Mouse (Mus musculus) forebrain, embryonic 13.5 days (tissue): ENCODE results near the gene Lin9. TPM values are rescaled to one million over a fixed set of nuclear protein-coding genes. Genes with fewer than 3 reads are reported as not detected.
A peak's percentile ranks its signal among the peaks of the same experiment; 100 is the strongest.

Experiments used
- ATAC-seq: fragments of 200-750 bp; cut with Nextera tagmentation; 2 replicates; pipeline ENCODE4 v1.8.0; 2017
- H3K27ac ChIP-seq: fragments of 300-500 bp; sonication (generic); 2 replicates; pipeline ENCODE4 v1.5.1; 2015; ENCODE audit warnings: inconsistent platforms, mild to moderate bottlenecking, moderate library complexity
- H3K27me3 ChIP-seq: fragments of 300-500 bp; sonication (generic); 2 replicates; pipeline ENCODE4 v1.6.1; 2015; ENCODE audit warnings: mild to moderate bottlenecking, inconsistent platforms
- H3K36me3 ChIP-seq: fragments of 300-500 bp; sonication (generic); 2 replicates; pipeline ENCODE4 v1.6.1; 2015; ENCODE audit warnings: mild to moderate bottlenecking, inconsistent platforms; ENCODE audit not compliant: poor library complexity, severe bottlenecking
- H3K4me1 ChIP-seq: fragments of 300-500 bp; sonication (generic); 2 replicates; pipeline ENCODE4 v1.6.1; 2015; ENCODE audit warnings: inconsistent platforms
- H3K4me2 ChIP-seq: fragments of 300-500 bp; sonication (generic); 2 replicates; pipeline ENCODE4 v1.6.1; 2015; ENCODE audit warnings: inconsistent platforms, mild to moderate bottlenecking, moderate library complexity
- H3K4me3 ChIP-seq: fragments of 300-500 bp; sonication (generic); 2 replicates; pipeline ENCODE4 v1.5.1; 2015; ENCODE audit warnings: mild to moderate bottlenecking, inconsistent platforms
- H3K9ac ChIP-seq: fragments of 300-500 bp; sonication (generic); 2 replicates; pipeline ENCODE4 v1.6.1; 2015; ENCODE audit warnings: mild to moderate bottlenecking, inconsistent platforms
- H3K9me3 ChIP-seq: fragments of 300-500 bp; sonication (generic); replicated peaks from 2 replicates; pipeline ENCODE4 v1.6.1; 2016; ENCODE audit warnings: inconsistent platforms
- WGBS: fragments of 180-500 bp; shearing (Covaris S2); methylation state at CpG from one replicate; pipeline ENCODE4 v1.1.7; 2015; 5-methylcytosine and 5-hydroxymethylcytosine counted together
- polyA plus RNA-seq: library from polyadenylated mRNA; unstranded; fragments of >200 nt; fragmentation: Nextera tagmentation; extraction: Ambion mirVana; gene quantifications from 2 replicates; pipeline ENCODE4 v1.2.1, GENCODE M21; 2015

Gene Lin9
- polyA plus RNA-seq, 1 experiment from 2014 or later = 22.7 TPM

DNA sequence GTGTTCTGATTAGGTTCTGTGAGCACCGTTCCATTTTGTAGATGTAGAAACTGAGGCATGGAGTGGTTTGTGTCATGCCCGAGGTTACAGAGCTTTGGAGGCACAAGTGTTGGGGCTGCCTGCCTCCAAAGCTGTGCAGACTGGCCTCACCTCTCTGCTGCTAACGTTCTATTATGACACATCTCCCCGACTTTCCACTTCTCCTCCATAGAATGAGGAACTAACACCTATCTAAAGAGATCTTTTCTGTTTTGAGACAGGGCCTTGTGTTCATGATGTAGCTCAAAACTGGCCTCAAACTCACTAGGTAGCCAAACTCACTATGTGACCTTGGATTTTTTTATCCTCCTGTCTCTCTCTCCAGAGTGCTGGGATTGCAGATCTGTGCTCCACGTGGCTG, 77.8 kb downstream of the Lin9 start:
- no peaks in the 10 kb centered on the region for H3K36me3 ChIP-seq
- no peak overlapping the region for H3K4me2 ChIP-seq
- no peak for ATAC-seq
- H3K27ac ChIP-seq = no peak overlapping the region
- H3K4me1 ChIP-seq = no peaks in the 10 kb centered on the region
- no peak overlapping the region for H3K9ac ChIP-seq
- H3K27me3 ChIP-seq = peaks cover 6% of the 10 kb centered on the region; the same call in 1 of the 2 replicates
- WGBS = 80% methylated on average over 5 of the region's 5 CpGs
- H3K9me3 ChIP-seq = no peaks in the 10 kb centered on the region
- H3K4me3 ChIP-seq = no peak overlapping the region

DNA sequence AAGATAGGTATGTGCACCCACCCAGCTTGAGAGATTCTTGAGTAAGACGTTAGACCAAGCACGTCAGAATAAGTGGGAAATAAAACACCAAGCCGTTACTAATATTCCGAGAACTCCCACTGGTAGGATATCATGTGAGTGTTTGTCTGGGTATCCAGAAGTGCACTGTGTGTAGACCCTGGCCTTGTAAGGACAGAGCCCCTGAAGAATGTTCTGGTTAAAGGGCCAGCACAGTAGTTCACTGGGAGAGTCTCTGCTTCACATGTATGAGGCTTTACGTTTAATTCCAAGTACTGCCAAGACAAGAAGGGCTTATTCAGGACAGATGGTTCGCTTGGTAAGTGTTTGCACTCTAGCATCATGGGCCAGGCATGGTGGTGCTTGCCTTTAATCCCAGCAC, 78.5 kb downstream of the Lin9 start:
- Histone ChIP-seq H3K27me3 (0 out of 2 replicates have a peak, but pooled peaks cover 3% of the 10 kb centered on the region), H3K4me3 (no peak overlapping the region), H3K9me3 (no peaks in the 10 kb centered on the region), H3K4me1 (no peaks in the 10 kb centered on the region), H3K36me3 (no peaks in the 10 kb centered on the region), H3K4me2 (no peak overlapping the region), H3K27ac (no peak overlapping the region), H3K9ac (no peak overlapping the region)
- 91% methylated on average over 6 of the region's 6 CpGs for WGBS
- ATAC-seq = no peak

DNA sequence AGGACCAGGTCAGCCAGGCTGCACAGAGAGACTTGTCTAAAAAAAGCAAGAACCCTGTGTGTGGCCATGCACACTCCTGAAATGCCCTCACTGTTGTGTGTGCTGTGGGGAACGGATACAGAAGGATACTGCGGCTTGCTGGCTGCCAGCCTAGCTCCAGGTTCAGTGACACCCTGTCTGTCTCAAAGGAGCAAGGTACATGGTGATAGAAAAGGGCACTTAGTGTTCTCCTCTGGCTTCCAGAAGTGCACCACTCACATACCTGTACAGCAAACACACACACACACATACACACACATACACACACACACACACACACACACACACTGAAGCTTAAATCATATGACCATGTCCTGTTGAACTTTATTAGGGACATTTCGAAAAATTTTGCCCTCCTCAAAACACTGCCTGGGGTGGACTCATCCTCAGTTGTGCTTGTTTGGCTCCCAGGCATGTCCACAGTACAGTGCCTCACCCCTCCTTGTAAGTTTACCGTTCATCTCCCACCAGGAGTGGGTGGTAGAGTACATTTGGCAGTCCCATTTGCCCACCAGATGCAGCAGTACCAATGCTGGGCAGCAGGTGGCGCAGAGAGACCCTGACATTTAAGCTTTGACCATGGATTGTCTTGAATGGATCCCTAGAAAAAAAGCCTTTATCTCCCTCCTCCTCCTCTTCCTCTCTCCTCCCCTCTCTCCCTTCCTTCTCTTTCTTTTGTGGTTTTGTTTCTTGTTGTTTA, 79.2 kb downstream of the Lin9 start:
- no peak overlapping the region for H3K4me3 ChIP-seq
- H3K36me3 ChIP-seq = no peaks in the 10 kb centered on the region
- WGBS = 54% methylated on average over 5 of the region's 5 CpGs
- no peak overlapping the region for H3K27ac ChIP-seq
- peaks cover 3% of the 10 kb centered on the region; the same call in 1 of the 2 replicates for H3K4me1 ChIP-seq
- no peak overlapping the region for H3K4me2 ChIP-seq
- H3K9me3 ChIP-seq = no peaks in the 10 kb centered on the region
- no peak overlapping the region for H3K9ac ChIP-seq
- ATAC-seq = 0 out of 2 replicates have a peak, but pooled peaks have one; percentile 45
- 0 out of 2 replicates have a peak, but pooled peaks cover 3% of the 10 kb centered on the region for H3K27me3 ChIP-seq

DNA sequence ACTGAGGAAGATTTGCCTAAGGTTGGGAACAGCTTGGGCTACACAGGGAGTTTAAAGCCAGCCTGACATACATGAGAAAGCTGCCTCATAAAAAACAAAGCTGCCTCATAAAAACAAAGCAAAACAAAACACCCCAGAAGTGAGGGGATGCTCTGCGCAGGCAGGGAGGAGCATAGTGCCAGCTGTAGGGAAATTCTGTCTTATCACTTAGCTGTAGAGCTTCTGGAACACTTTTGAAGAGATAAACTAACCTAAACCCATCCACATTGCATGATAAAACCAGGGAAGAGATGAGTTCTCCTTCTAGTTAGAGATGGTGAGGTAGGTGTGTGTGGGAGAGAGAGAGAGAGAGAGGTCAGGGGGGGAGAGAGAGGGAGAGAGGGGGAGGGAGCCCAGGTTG, 81.7 kb downstream of the Lin9 start:
- H3K36me3 ChIP-seq = no peaks in the 10 kb centered on the region
- no peak overlapping the region for H3K4me2 ChIP-seq
- no peak overlapping the region for H3K9ac ChIP-seq
- no peak for ATAC-seq
- 71% methylated on average over 1 of the region's 1 CpGs for WGBS
- 0 out of 2 replicates have a peak, but pooled peaks cover 3% of the 10 kb centered on the region for H3K27me3 ChIP-seq
- no peaks in the 10 kb centered on the region for H3K9me3 ChIP-seq
- H3K4me3 ChIP-seq = no peak overlapping the region
- no peak overlapping the region for H3K27ac ChIP-seq
- peaks cover 17% of the 10 kb centered on the region for H3K4me1 ChIP-seq

DNA sequence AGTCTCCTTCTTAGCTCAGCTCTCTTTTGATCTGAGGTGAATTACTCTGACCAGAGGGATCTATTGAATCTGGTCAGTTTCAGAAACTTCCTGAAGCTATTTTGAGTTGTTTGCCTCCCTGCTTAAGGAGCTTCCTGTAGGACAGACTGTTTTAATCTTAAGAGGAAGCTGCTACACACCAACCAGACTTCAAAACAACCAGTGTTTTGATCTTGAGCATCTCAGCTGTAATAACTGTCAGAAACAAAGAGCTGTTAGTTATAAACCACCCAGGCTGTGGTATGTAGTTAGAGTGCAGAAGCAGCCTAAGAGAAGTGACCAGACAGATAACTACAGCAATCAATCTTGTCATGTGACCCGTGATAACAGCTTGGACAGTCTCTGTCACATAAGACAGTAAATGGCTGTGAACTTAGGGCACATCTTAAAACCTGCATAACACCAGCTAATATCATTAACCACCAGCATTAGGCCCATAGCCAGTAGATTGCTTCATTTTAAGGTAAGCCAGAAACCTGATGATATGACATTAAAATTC, 82.8 kb downstream of the Lin9 start:
- Histone ChIP-seq H3K36me3 (no peaks in the 10 kb centered on the region), H3K4me1 (peaks cover 27% of the 10 kb centered on the region), H3K9me3 (no peaks in the 10 kb centered on the region), H3K27ac (no peak overlapping the region), H3K4me2 (no peak overlapping the region), H3K4me3 (no peak overlapping the region), H3K27me3 (0 out of 2 replicates have a peak, but pooled peaks cover 3% of the 10 kb centered on the region), H3K9ac (no peak overlapping the region)
- ATAC-seq = no peak
- 82% methylated on average over 1 of the region's 1 CpGs for WGBS

DNA sequence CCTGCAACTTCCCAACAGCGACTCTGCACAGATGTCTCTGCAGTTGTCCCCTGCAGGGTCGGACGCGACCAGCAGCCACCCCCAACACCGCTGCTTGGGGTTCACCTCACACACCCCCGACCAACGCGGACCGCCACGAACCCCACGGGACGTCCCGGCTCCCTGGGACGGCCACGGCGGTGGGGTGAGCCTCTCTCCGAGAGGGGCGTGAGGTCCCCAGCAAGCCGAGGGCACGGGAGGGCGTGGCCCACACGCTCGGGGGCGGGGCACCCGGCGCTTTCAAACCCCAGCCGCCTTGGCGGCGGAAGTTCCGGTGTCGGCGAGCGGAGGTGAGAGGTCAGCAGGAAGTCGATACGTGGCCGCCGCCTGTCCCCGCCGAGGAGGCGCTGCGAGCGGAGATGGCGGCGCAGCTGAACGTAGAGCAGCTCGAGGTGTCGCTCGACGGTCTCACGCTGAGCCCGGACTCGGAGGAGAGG, 84.8 kb downstream of the Lin9 start, which contains the start of gene Acbd3:
Acbd3 (plus strand) TSS at position 340 of the 476 bp plus-strand sequence.
- no peaks in the 10 kb centered on the region for H3K9me3 ChIP-seq
- H3K4me2 ChIP-seq = peak within 1 kb of the TSS; percentile 71
- H3K9ac ChIP-seq = peak within 1 kb of the TSS; percentile 93
- WGBS = under 1% methylated on average over 52 of the region's 52 CpGs
- H3K27ac ChIP-seq = peak within 1 kb of the TSS; percentile 87
- no peaks in the 10 kb centered on the region for H3K36me3 ChIP-seq
- ATAC-seq = peak; percentile 96
- 0 out of 2 replicates have a peak, but pooled peaks cover 3% of the 10 kb centered on the region for H3K27me3 ChIP-seq
- H3K4me3 ChIP-seq = peak within 1 kb of the TSS; percentile 99
- H3K4me1 ChIP-seq = peaks cover 31% of the 10 kb centered on the region

DNA sequence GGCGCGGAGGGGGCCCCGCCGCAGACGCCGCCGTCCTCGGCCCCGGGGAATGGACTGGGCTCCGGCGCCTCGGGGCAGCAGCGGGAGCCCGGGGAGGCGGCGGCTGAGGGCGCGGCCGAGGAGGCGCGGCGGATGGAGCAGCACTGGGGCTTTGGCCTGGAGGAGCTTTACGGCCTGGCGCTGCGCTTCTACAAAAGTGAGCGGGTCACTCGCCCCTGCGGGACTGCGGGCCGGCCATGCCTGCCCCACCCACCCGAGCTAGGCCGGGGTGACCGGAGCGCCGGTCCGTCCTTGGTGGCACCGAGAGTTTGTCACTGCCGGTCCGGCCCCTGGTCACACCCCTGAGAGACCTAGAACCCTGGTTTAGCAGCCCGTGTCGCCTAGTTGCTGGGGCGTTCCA, 85.2 kb downstream of the Lin9 start:
- 0 out of 2 replicates have a peak, but pooled peaks cover 3% of the 10 kb centered on the region for H3K27me3 ChIP-seq
- peak overlapping the region; percentile 87 for H3K27ac ChIP-seq
- H3K4me1 ChIP-seq = peaks cover 31% of the 10 kb centered on the region
- no peaks in the 10 kb centered on the region for H3K36me3 ChIP-seq
- under 1% methylated on average over 41 of the region's 42 CpGs for WGBS
- H3K9ac ChIP-seq = peak overlapping the region; percentile 93
- ATAC-seq = no peak; the same call in none of the 2 replicates
- H3K9me3 ChIP-seq = no peaks in the 10 kb centered on the region
- H3K4me3 ChIP-seq = peak overlapping the region; percentile 99
- H3K4me2 ChIP-seq = peak overlapping the region; percentile 71

DNA sequence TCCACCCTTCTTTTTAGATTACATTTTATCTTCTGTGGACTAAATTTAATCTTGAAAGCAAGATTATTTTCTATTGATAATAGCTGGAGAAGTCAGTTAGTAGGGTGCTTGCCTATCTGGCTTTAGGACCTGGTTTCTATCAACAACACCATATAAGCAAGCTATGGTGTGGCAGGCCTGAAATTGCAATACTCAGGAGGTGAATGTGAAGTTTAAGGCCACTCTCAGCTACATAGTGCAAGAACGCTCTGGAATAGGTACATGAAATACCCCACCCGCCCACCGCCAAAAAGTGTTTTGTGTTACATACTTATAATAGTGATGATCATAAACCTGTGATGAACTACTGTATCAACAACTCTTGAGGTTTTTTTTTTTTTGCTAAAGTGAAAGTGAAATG, 88.3 kb downstream of the Lin9 start:
- Histone ChIP-seq H3K4me3 (no peak overlapping the region), H3K9me3 (no peaks in the 10 kb centered on the region), H3K4me2 (no peak overlapping the region), H3K27ac (no peak overlapping the region), H3K36me3 (peaks cover 4% of the 10 kb centered on the region), H3K4me1 (peaks cover 31% of the 10 kb centered on the region), H3K27me3 (no peaks in the 10 kb centered on the region), H3K9ac (no peak overlapping the region)
- no peak for ATAC-seq
- 98% methylated on average over 3 of the region's 3 CpGs for WGBS

Other genes starting within 250 kb of the Lin9 start
- gene Stum, start 157.6 kb upstream of the Lin9 start, polyA plus RNA-seq = 0.67 and 1.4 TPM in 2 replicates
- gene Parp1, start 72.2 kb upstream of the Lin9 start, polyA plus RNA-seq = 180 and 199 TPM in 2 replicates
- gene Mixl1, start 55.9 kb downstream of the Lin9 start, polyA plus RNA-seq = 0.09 TPM in 1 of 2 replicates, not detected in the other
- 19.0 and 19.3 TPM in 2 replicates for gene Acbd3, start 84.9 kb downstream of the Lin9 start, polyA plus RNA-seq
- 4,035 and 4,414 TPM in 2 replicates for gene H3f3a, start 172.8 kb downstream of the Lin9 start, polyA plus RNA-seq
- gene Sde2, start 210.0 kb downstream of the Lin9 start, polyA plus RNA-seq = 32.7 and 33.8 TPM in 2 replicates